Mouse (Mus musculus): Measurements from ENCODE around the gene Pan2. TPM values are rescaled to one million over a fixed set of nuclear protein-coding genes. Genes with fewer than 3 reads are reported as not detected.
"Not testable (repeated sequence)": the region's sequence is repeated elsewhere in the genome, so short reads cannot be mapped to it uniquely, and the experiment has no call there.

Gene Pan2
- polyA plus RNA-seq, 1 experiment from 2014 or later: 3.4 TPM

DNA sequence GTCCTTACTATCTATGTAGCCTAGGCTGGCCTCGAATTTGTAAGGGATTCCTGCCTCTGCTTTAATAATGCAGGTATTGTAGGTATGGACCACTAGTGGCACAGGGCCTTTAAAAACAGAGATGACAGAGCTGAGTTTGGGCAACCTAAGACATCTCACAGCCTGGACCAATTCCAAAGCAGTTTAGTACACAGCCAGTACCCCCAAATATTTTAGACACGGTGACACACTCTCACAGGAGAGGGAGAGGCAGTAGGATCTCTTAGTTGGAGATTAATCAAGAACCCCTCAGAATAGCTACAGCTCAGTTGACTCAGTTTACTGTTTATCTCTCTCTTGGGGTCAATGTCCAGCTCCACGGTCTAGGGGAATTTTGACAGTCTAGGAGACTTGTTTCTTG, 778 bp upstream of the Pan2 start:
- Histone ChIP-seq H3K4me3 (ENCODE audit: inconsistent target) (peak overlapping the region; percentile 87), H3K36me3 (ENCODE audit: inconsistent target) (no peaks in the 10 kb centered on the region), H3K27ac (peak overlapping the region; percentile 94), H3K79me2 (ENCODE audit: inconsistent target) (no peaks in the 10 kb centered on the region)
- 25% methylated on average over 3 of the region's 3 CpGs for WGBS (ENCODE audit: missing documents)

DNA sequence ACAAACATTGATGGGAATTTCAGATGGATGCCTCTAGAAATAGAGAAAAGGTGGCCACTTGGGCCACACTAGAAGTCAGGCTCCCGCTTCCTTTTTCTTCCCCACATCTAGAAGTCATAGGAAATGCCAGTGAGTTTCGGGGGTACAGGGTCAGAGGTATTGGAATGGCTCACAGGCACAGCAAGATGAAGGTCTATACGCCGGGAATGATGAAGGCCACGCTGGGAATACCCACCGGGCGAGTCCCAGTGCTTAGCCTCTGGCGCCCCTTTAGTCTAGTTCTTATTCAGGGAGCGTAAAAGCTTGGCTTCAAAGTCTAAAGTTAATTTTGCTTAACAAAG, 380 bp upstream of the Pan2 start:
- 0% methylated on average over 9 of the region's 9 CpGs for WGBS (ENCODE audit: missing documents)
- Histone ChIP-seq H3K27ac (peak overlapping the region; percentile 94), H3K36me3 (ENCODE audit: inconsistent target) (no peaks in the 10 kb centered on the region), H3K4me3 (ENCODE audit: inconsistent target) (peak overlapping the region; percentile 87), H3K79me2 (ENCODE audit: inconsistent target) (no peaks in the 10 kb centered on the region)

DNA sequence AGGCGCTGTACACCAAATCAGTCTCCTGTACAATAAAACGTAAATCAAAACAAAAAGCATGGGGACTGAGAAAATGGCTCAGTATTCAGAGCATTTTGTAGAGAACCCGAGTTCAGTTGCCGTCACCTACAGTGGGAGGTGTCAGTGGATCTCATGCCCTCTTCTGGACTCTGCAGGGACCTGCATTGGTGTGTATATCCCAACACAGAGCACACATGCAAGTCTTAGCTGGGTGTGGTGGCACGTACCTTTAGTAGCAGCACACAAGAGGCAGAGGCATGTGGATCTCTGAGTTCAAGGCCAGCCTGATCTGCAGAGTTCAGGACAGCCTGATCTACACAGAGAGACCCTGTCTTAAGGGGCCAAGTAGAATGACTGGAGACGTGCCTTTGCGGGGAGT, 6.5 kb downstream of the Pan2 start:
- Histone ChIP-seq H3K36me3 (ENCODE audit: inconsistent target) (peaks cover 16% of the 10 kb centered on the region; the same call in 1 of the 2 replicates), H3K27ac (no peak overlapping the region)

DNA sequence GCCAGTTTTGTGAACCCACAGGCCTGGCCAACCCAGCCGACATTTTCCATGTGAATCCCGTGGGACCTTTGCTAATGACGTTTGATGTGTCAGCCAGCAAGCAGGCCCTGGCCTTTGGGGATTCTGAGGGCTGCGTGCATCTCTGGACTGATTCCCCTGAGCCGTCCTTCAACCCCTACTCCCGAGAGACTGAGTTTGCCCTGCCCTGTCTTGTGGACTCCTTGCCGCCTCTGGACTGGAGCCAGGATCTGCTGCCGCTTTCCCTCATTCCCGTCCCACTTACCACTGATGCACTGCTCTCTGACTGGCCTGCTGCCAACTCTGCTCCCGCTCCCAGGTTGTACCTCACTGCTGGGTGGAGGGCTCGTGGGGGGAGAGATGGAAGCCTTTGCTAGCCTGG, 7.0 kb downstream of the Pan2 start:
- WGBS (ENCODE audit: missing documents): 93% methylated on average over 11 of the region's 11 CpGs
- no peak overlapping the region for H3K27ac ChIP-seq

More for the DNA sequence above, 6.5 kb downstream of the Pan2 start:
- H3K4me3 ChIP-seq (ENCODE audit: inconsistent target): no peak overlapping the region
- H3K79me2 ChIP-seq (ENCODE audit: inconsistent target): no peaks in the 10 kb centered on the region
- WGBS (ENCODE audit: missing documents): 89% methylated on average over 7 of the region's 7 CpGs

DNA sequence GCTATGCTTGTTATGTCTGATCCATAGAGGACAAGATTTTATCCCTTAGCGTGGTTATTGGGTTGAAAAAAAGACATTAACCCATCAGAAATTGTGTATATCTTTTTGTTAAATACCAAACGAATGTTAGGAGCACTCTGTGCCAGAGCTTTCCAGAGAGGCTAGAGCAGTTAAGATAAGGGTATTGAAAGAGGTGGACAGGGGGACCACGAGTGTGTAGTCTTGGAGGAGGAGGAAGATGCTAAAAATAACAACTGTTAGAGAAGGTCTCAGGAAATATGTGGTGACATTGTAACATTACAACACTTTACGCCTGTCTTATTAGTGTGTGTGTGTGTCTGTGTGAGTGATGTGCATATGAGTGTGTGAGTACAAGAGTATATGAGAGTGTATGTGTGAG, 7.8 kb downstream of the Pan2 start:
- Histone ChIP-seq H3K79me2 (ENCODE audit: inconsistent target) (no peaks in the 10 kb centered on the region), H3K36me3 (ENCODE audit: inconsistent target) (peaks cover 26% of the 10 kb centered on the region; the same call in 1 of the 2 replicates), H3K4me3 (ENCODE audit: inconsistent target) (no peak overlapping the region), H3K27ac (no peak overlapping the region)
- WGBS (ENCODE audit: missing documents): 52% methylated on average over 4 of the region's 4 CpGs

More for the DNA sequence above, 7.0 kb downstream of the Pan2 start:
- no peaks in the 10 kb centered on the region for H3K79me2 ChIP-seq (ENCODE audit: inconsistent target)
- no peak overlapping the region for H3K4me3 ChIP-seq (ENCODE audit: inconsistent target)
- peaks cover 19% of the 10 kb centered on the region; the same call in 1 of the 2 replicates for H3K36me3 ChIP-seq (ENCODE audit: inconsistent target)

DNA sequence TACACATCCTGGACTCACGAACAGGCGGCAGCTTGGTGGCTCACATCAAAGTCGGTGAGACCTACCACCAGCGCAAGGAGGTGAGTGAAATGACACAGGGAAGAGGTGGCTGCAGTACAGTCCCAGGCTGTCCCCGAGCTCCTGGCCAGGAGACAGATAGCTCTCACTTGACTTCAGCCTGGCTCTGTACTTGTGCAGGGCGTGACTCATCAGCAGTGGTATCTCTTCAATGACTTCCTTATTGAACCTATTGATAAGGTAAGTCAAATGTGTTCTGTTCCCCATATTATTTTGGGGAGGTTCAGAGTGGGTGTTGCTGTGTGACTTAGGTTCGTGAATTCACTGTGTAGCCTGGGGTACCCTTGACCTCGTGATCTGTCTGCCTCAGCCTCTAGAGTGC, 12.4 kb downstream of the Pan2 start:
- no peak overlapping the region for H3K27ac ChIP-seq
- no peak overlapping the region for H3K4me3 ChIP-seq (ENCODE audit: inconsistent target)
- 98% methylated on average over 8 of the region's 8 CpGs for WGBS (ENCODE audit: missing documents)
- no peaks in the 10 kb centered on the region for H3K79me2 ChIP-seq (ENCODE audit: inconsistent target)
- H3K36me3 ChIP-seq (ENCODE audit: inconsistent target): peaks cover 40% of the 10 kb centered on the region; the same call in 1 of the 2 replicates

DNA sequence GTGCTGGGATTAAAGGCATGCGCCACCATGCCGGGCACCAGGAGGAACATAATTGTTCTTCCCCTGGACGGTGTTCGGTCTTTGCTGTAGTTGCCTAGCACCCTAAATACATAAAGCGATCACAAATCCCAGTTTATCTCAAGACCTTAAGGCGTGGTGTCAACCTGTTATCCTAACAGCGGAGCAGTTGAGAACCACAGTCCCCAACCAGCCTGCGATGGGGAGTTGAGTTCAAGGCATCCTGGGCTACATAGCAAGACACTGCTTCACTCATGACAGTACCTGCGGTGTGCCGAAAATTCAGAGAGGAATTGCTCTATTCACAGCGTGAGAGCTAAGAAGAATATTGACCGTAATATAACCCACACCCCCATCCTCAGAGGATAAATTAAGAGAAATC, 18.5 kb downstream of the Pan2 start:
- Histone ChIP-seq H3K79me2 (ENCODE audit: inconsistent target) (peaks cover 19% of the 10 kb centered on the region; the same call in 1 of the 2 replicates), H3K36me3 (ENCODE audit: inconsistent target) (peaks cover 33% of the 10 kb centered on the region), H3K27ac (peak overlapping the region; percentile 89; the same call in 1 of the 2 replicates), H3K4me3 (ENCODE audit: inconsistent target) (peak overlapping the region; percentile 90)
- 62% methylated on average over 12 of the region's 12 CpGs for WGBS (ENCODE audit: missing documents)

DNA sequence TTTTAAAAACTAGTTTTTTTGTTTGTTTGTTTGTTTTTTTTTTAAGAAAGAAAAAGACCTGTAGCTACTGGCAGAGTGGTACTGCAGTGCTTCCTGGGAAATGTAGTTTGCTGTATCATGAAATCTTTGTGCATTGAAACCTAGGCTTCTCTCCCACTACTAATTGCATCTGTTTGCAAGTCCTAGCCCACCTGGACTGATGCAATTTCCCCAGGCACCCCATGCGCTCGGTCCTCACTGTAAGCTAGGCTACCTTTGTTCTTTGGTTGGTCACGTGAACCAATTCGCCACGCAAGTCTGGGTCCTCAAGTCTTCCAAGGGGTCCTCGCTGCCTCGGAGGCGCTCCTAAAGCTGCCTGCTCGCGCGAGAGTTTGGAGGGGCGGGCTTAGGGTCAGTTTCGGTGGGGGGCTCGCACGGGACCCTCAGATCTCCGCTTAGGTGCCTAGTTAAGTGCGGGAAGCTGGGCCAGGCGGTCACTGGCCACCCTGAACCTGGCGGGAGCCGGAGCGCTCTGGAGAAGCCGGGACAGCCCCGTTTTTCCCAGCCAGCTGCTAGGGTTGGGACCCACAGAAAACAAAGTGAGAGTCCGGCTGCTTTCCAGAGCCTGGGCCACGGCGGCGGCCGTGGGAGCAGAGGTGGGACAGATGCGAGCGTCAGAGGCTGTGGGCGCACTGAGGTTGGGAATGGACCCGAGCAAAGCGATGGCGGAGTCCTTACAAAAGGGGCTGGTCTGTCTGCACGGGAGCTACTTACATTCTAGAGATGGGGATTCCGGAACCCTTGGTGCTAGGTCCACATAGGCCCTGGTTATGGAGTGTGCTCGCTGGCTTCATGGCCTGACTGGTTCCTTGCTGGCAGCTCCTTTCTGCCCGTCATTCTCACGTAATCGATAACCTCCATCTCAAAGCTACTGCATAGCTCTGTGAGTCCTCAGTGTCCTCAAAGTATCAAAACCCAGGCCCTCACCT, 19.3 kb downstream of the Pan2 start, which contains the start of gene Cnpy2:
Gene Cnpy2 (plus strand): TSS at position 319 of the 968 bp plus-strand sequence.
- Histone ChIP-seq H3K79me2 (ENCODE audit: inconsistent target) (peaks cover 19% of the 10 kb centered on the region; the same call in 1 of the 2 replicates), H3K27ac (peak within 1 kb of the TSS; percentile 89), H3K36me3 (ENCODE audit: inconsistent target) (peaks cover 38% of the 10 kb centered on the region), H3K4me3 (ENCODE audit: inconsistent target) (peak within 1 kb of the TSS; percentile 90)
- WGBS (ENCODE audit: missing documents): 0% methylated on average over 40 of the region's 40 CpGs

DNA sequence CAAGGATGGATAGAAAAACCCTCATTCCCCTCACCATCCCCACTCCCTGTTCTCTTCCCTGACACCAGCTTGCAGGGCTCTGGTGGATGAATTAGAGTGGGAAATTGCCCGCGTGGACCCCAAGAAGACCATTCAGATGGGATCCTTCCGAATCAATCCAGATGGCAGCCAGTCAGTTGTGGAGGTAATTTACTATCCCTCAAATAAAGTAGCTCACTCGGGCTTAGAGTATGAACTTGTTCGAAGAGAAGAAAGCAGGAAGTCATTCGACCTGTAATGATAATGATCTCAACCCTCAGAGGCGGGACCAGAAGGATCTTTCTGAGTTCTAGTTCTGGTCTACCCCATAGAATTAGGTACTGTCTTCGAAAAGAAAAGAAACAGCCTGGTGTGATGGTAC, 20.4 kb downstream of the Pan2 start:
- peaks cover 19% of the 10 kb centered on the region; the same call in 1 of the 2 replicates for H3K79me2 ChIP-seq (ENCODE audit: inconsistent target)
- H3K27ac ChIP-seq: peak overlapping the region; percentile 89
- H3K36me3 ChIP-seq (ENCODE audit: inconsistent target): peaks cover 34% of the 10 kb centered on the region
- H3K4me3 ChIP-seq (ENCODE audit: inconsistent target): peak overlapping the region; percentile 90
- WGBS (ENCODE audit: missing documents): 39% methylated on average over 8 of the region's 8 CpGs

DNA sequence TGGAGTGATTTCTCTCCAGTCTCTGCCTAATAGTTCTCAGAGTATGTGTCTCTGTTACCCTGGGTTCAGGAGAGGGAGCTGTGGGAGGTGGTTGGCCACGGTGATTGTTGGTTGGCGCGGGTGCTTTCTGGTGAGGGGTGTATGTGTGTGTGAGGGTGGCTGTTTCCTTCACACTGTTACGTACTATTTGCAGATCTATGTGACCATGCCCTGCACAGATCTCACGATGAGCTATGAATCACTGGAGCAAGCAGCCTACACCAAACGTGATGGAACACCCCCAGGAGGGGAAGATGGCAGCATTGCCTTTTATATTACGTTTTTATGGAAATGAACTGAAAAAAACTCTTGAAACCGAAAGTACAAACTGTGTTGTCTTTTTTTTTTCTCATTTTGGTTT, 23.7 kb downstream of the Pan2 start:
- H3K27ac ChIP-seq: no peak overlapping the region
- H3K36me3 ChIP-seq (ENCODE audit: inconsistent target): peaks cover 23% of the 10 kb centered on the region
- H3K79me2 ChIP-seq (ENCODE audit: inconsistent target): peaks cover 19% of the 10 kb centered on the region; the same call in 1 of the 2 replicates
- H3K4me3 ChIP-seq (ENCODE audit: inconsistent target): no peak overlapping the region
- 90% methylated on average over 7 of the region's 8 CpGs for WGBS (ENCODE audit: missing documents)

DNA sequence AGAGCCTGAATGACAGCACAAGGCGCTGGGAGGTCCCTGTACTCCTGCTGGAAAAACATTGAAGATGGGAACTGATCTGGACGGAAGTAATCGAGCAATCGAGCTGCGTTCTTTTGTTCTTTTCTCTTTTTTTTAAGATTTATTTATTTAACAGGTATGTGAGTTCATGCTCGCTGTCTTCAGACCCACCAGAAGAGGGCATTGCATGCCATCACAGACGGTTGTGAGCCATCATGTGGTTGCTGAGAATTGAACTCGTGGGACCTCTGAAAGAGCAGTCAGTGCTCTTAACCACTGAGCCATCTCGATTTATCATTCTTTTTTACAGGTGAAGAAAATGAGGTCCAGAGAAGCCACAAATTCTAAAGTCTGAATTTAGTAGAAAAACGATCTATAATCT, 24.5 kb downstream of the Pan2 start:
- Histone ChIP-seq H3K27ac (no peak overlapping the region), H3K79me2 (ENCODE audit: inconsistent target) (peaks cover 19% of the 10 kb centered on the region; the same call in 1 of the 2 replicates), H3K36me3 (ENCODE audit: inconsistent target) (peaks cover 23% of the 10 kb centered on the region), H3K4me3 (ENCODE audit: inconsistent target) (no peak overlapping the region)
- WGBS (ENCODE audit: missing documents): 85% methylated on average over 10 of the region's 10 CpGs

DNA sequence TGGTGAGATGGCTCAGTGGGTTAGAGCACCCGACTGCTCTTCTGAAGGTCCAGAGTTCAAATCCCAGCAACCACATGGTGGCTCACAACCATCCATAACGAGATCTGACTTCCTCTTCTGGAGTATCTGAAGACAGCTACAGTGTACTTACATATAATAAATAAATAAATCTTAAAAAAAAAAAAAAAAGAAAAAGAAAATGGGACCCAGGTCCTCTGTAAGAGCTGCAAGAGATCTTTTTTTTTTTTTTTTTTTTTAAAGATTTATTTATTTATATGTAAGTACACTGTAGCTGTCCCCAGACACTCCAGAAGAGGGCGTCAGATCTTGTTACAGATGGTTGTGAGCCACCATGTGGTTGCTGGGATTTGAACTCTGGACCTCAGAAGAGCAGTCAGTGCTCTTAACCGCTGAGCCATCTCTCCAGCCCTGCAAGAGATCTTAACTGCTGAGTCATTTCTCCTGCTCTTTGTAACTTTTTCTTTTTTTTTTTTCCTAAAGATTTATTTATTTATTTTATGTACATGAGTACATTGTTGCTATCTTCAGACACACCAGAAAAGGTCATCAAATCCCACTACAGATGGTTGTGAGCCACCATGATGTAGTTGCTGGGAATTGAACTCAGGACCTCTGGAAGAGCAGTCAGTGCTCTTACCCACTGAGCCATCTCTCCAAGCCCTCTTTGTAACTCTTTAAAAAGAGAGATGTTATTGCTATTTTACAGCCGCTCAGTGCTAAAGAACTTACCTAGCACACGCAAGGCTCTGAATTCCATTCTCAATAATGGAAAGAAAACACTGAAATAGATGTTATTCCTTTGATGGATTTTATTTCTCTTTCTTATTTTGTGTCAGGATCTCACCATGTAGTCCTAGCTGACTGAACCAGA, 29.5 kb downstream of the Pan2 start:
- not testable (repeated sequence) for H3K36me3 ChIP-seq (ENCODE audit: inconsistent target); H3K4me3 ChIP-seq (ENCODE audit: inconsistent target)
- WGBS (ENCODE audit: missing documents): 97% methylated on average over 4 of the region's 6 CpGs

DNA sequence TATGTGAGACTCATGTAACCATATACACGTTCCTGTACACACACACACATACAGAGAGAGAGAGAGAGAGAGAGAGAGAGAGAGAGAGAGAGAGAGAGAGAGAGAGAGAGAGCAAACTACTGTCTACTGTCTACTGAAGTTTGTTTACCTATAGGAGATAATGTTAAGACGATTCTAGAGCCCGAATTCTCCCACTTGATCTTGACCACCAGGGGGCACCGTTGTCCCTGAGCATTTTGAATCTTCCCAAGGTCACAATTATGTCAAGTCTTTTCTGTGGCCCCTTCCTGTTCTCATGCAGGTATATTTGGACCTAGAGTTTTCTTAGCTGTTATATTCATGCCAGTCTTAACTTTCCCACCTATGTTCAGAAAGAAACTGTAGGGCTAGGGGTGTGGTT, 32.4 kb downstream of the Pan2 start:
- Histone ChIP-seq H3K79me2 (ENCODE audit: inconsistent target) (peaks cover 26% of the 10 kb centered on the region), H3K27ac (no peak overlapping the region)
- 4% methylated on average over 4 of the region's 4 CpGs for WGBS (ENCODE audit: missing documents)

More for the DNA sequence above, 29.5 kb downstream of the Pan2 start:
- not testable (repeated sequence) for H3K79me2 ChIP-seq (ENCODE audit: inconsistent target); H3K27ac ChIP-seq

DNA sequence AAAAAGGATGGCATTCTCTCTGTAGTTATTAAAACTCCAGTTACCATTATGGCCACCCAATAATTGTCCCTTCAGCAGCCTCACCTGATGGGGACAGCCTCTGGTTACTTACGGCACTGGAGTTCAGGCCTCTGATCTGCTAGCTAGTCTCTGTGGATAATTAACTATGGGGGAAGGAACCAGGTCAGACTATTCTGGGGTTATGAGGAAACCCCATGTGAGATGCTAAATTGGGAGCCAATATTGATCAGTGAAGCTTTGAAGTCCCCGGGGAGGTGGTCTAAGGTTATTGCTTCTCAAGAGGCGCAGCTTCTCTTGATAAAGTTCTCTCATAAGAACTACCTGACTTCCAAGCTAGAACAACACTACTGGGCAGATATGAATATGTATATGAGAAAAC, 33.1 kb downstream of the Pan2 start:
- no peak overlapping the region for H3K4me3 ChIP-seq (ENCODE audit: inconsistent target)
- H3K36me3 ChIP-seq (ENCODE audit: inconsistent target): no peaks in the 10 kb centered on the region
- WGBS (ENCODE audit: missing documents): 91% methylated on average over 3 of the region's 3 CpGs
- H3K27ac ChIP-seq: no peak overlapping the region
- peaks cover 32% of the 10 kb centered on the region for H3K79me2 ChIP-seq (ENCODE audit: inconsistent target)

More for the DNA sequence above, 32.4 kb downstream of the Pan2 start:
- no peak overlapping the region for H3K4me3 ChIP-seq (ENCODE audit: inconsistent target)
- H3K36me3 ChIP-seq (ENCODE audit: inconsistent target): no peaks in the 10 kb centered on the region

Data from macrophage (primary cell).